Comparison of ENCODE assay signal across 28 mouse cellular contexts in genomic region chr15:103336996-103337667, GRCm38 (mm10). TPM values are rescaled to one million over a fixed set of nuclear protein-coding genes. Genes with fewer than 3 reads are reported as not detected.
DNase-seq lines count a peak whose midpoint lies in the region; ATAC-seq and TF ChIP-seq lines count a peak whose summit lies in the region.
"Had no signal": no experiment of that assay in that cellular context is flagged by ENCODE, and none has a peak within 500 bp of the region (broad histone marks: within the 10 kb centered on the region; RNA-seq: fewer than 3 reads in every experiment).

No protein-coding gene starts in this region.

- H3K4me2 ChIP-seq in liver, embryonic 12.5 days: peak overlapping the region; percentile 19; the same call in 1 of the 2 replicates
- H3K4me2 ChIP-seq in liver, postnatal 0 days (ENCODE audit: low read depth, low read length): no peak overlapping the region
- peak overlapping the region; percentile 79 for H3K4me2 ChIP-seq in embryonic facial prominence, embryonic 15.5 days (replicated peaks)
- H3K4me2 ChIP-seq in forebrain, embryonic 11.5 days (ENCODE audit: low read depth, low read length, severe bottlenecking): no peak overlapping the region
- H3K4me2 ChIP-seq: lung, embryonic 14.5 days; midbrain, embryonic 15.5 days had no signal

- no peak for ATAC-seq in liver, embryonic 12.5 days
- ATAC-seq in liver, postnatal 0 days: no peak
- no peak for ATAC-seq in embryonic facial prominence, embryonic 15.5 days (ENCODE audit: insufficient number of reproducible peaks, low FRiP score, low TSS enrichment, low read depth)
- ATAC-seq in megakaryocyte progenitor cell, adult 5-6 weeks (replicated peaks; ENCODE audit: poor library complexity): no peak
- no peak for ATAC-seq in forebrain, embryonic 11.5 days (replicated peaks; ENCODE audit: low FRiP score)
- ATAC-seq: forebrain, postnatal 0 days; inflammation-experienced regulatory T-cells, adult 6 months; midbrain, embryonic 15.5 days had no signal

- H3K9me3 ChIP-seq in liver, embryonic 12.5 days (replicated peaks): no peaks in the 10 kb centered on the region
- no peaks in the 10 kb centered on the region for H3K9me3 ChIP-seq in liver, postnatal 0 days (ENCODE audit: low read length)
- H3K9me3 ChIP-seq in ES-Bruce4 (replicated peaks; ENCODE audit: control insufficient read depth, insufficient read depth, low read length, poor library complexity, severe bottlenecking): no peaks in the 10 kb centered on the region
- H3K9me3 ChIP-seq in embryonic facial prominence, embryonic 15.5 days (replicated peaks): no peaks in the 10 kb centered on the region
- no peaks in the 10 kb centered on the region for H3K9me3 ChIP-seq in forebrain, embryonic 11.5 days (ENCODE audit: control insufficient read depth, low read length)
- H3K9me3 ChIP-seq: midbrain, embryonic 15.5 days had no signal

- TF ChIP-seq POLR2A in ES-Bruce4 (IDR thresholded peaks at IDR 0.05; ENCODE audit: insufficient read depth, low read length): no peak

- no peak for DNase-seq in liver, postnatal 0 days
- peak; percentile 32 to 40 for DNase-seq in B cell, adult 2 months
- no peak for DNase-seq in heart, adult 9 months (ENCODE audit: low spot score in 2 of 2)
- DNase-seq in forebrain, embryonic 11.5 days (ENCODE audit: low spot score): no peak
- DNase-seq: cerebellum, adult 2 months; cerebellum, postnatal 36 days; forebrain, postnatal 0 days; gastrocnemius, postnatal 36 days; kidney, adult 2 months; kidney, postnatal 10 days; layer of hippocampus, postnatal 36 days; lung, embryonic 14.5 days; lung, postnatal 4 days; thymus, postnatal 36 days had no signal

- H3K27ac ChIP-seq in liver, embryonic 12.5 days: no peak overlapping the region
- H3K27ac ChIP-seq in liver, postnatal 0 days (ENCODE audit: low read depth): no peak overlapping the region
- peak overlapping the region; percentile 55; the same call in 1 of the 2 replicates for H3K27ac ChIP-seq in ES-Bruce4 (ENCODE audit: insufficient read depth, low read length)
- H3K27ac ChIP-seq in embryonic facial prominence, embryonic 15.5 days (replicated peaks): peak overlapping the region; percentile 51; the same call in 1 of the 2 replicates
- no peak overlapping the region for H3K27ac ChIP-seq in forebrain, embryonic 11.5 days (ENCODE audit: low read depth, low read length)
- H3K27ac ChIP-seq: layer of hippocampus, adult 2 months; midbrain, embryonic 15.5 days had no signal

- peaks cover 82% of the 10 kb centered on the region for H3K4me1 ChIP-seq in liver, embryonic 12.5 days
- peaks cover 32% of the 10 kb centered on the region for H3K4me1 ChIP-seq in liver, postnatal 0 days (ENCODE audit: insufficient read depth)
- peaks cover 9% of the 10 kb centered on the region for H3K4me1 ChIP-seq in ES-Bruce4 (ENCODE audit: control insufficient read depth, insufficient read depth, low read length)
- H3K4me1 ChIP-seq in embryonic facial prominence, embryonic 15.5 days: peaks cover 89% of the 10 kb centered on the region
- peaks cover 32% of the 10 kb centered on the region for H3K4me1 ChIP-seq in forebrain, embryonic 11.5 days (replicated peaks; ENCODE audit: control insufficient read depth, insufficient read depth, low read length)

- H3K9ac ChIP-seq in liver, embryonic 12.5 days: no peak overlapping the region
- H3K9ac ChIP-seq in liver, postnatal 0 days (replicated peaks): no peak overlapping the region
- H3K9ac ChIP-seq in ES-Bruce4 (ENCODE audit: low read depth, poor library complexity, severe bottlenecking): no peak overlapping the region
- no peak overlapping the region for H3K9ac ChIP-seq in embryonic facial prominence, embryonic 15.5 days
- H3K9ac ChIP-seq in forebrain, embryonic 11.5 days (ENCODE audit: low read length): no peak overlapping the region
- H3K9ac ChIP-seq: forebrain, postnatal 0 days; lung, embryonic 14.5 days; midbrain, embryonic 15.5 days had no signal

- no peaks in the 10 kb centered on the region for H3K36me3 ChIP-seq in liver, embryonic 12.5 days
- no peaks in the 10 kb centered on the region for H3K36me3 ChIP-seq in liver, postnatal 0 days (replicated peaks; ENCODE audit: insufficient read depth, low read length)
- no peaks in the 10 kb centered on the region for H3K36me3 ChIP-seq in ES-Bruce4 (ENCODE audit: control insufficient read depth, insufficient read depth, low read length, poor library complexity, severe bottlenecking)
- no peaks in the 10 kb centered on the region for H3K36me3 ChIP-seq in embryonic facial prominence, embryonic 15.5 days
- no peaks in the 10 kb centered on the region for H3K36me3 ChIP-seq in forebrain, embryonic 11.5 days (ENCODE audit: control insufficient read depth, insufficient read depth, low read length)
- H3K36me3 ChIP-seq: midbrain, embryonic 15.5 days had no signal

- 17% methylated on average over 11 of the region's 11 CpGs for WGBS in liver, embryonic 12.5 days (ENCODE audit: insufficient replicate concordance)
- WGBS in liver, postnatal 0 days (ENCODE audit: insufficient replicate concordance): 41% methylated on average over 11 of the region's 11 CpGs
- 20% methylated on average over 11 of the region's 11 CpGs for WGBS in embryonic facial prominence, embryonic 15.5 days
- 13% methylated on average over 11 of the region's 11 CpGs for WGBS in forebrain, embryonic 11.5 days

- TF ChIP-seq EP300 in liver, postnatal 0 days (IDR thresholded peaks at IDR 0.05; ENCODE audit: low read depth): no peak
- TF ChIP-seq EP300 in ES-Bruce4 (IDR thresholded peaks at IDR 0.05; ENCODE audit: insufficient read depth, low read depth, low read length): no peak

- H3K4me3 ChIP-seq in liver, embryonic 12.5 days: no peak overlapping the region
- no peak overlapping the region for H3K4me3 ChIP-seq in liver, postnatal 0 days (ENCODE audit: low read depth, low read length)
- H3K4me3 ChIP-seq in ES-Bruce4 (ENCODE audit: low read depth, low read length): peak overlapping the region; percentile 30; the same call in 1 of the 2 replicates
- no peak overlapping the region for H3K4me3 ChIP-seq in embryonic facial prominence, embryonic 15.5 days (replicated peaks)
- H3K4me3 ChIP-seq in forebrain, embryonic 11.5 days (ENCODE audit: low read depth, low read length): no peak overlapping the region
- H3K4me3 ChIP-seq: layer of hippocampus, adult 2 months; midbrain, embryonic 15.5 days; myocyte had no signal

- peaks cover 38% of the 10 kb centered on the region for H3K27me3 ChIP-seq in liver, embryonic 12.5 days (replicated peaks)
- H3K27me3 ChIP-seq in liver, postnatal 0 days (ENCODE audit: insufficient read depth, low read length): peaks cover 32% of the 10 kb centered on the region
- H3K27me3 ChIP-seq in ES-Bruce4 (ENCODE audit: control insufficient read depth, insufficient read depth, low read length, poor library complexity, severe bottlenecking): no peaks in the 10 kb centered on the region
- H3K27me3 ChIP-seq in embryonic facial prominence, embryonic 15.5 days: peaks cover 14% of the 10 kb centered on the region; the same call in 1 of the 2 replicates
- peaks cover 13% of the 10 kb centered on the region for H3K27me3 ChIP-seq in forebrain, embryonic 11.5 days (ENCODE audit: control insufficient read depth, insufficient read depth, low read length)

- TF ChIP-seq CTCF in liver, postnatal 0 days (IDR thresholded peaks at IDR 0.05; ENCODE audit: low read depth): no peak
- no peak for TF ChIP-seq CTCF in ES-Bruce4 (IDR thresholded peaks at IDR 0.05; ENCODE audit: low read depth, low read length)

RNA-seq across cellular contexts. Expression of gene Zfp385a, which starts 2.8 kb away (rescaled TPM):
- polyA plus RNA-seq in liver, embryonic 12.5 days (2016; fragmentation: Nextera tagmentation; extraction: Ambion mirVana): 7.7 and 8.2 TPM in 2 replicates
- polyA plus RNA-seq in liver, postnatal 0 days (2015; fragmentation: Nextera tagmentation; extraction: Ambion mirVana): 10.1 TPM in 2 replicates
- polyA plus RNA-seq in ES-Bruce4 (2011; ENCODE audit: insufficient read depth, insufficient read length, low read depth, missing spikeins): 26.8 and 29.6 TPM in 2 replicates
- 16.1 and 18.9 TPM in 2 replicates for polyA plus RNA-seq in embryonic facial prominence, embryonic 15.5 days (2015; fragmentation: Nextera tagmentation; extraction: Ambion mirVana)
- total RNA-seq in megakaryocyte progenitor cell, adult 5-6 weeks (2015): 11.5 and 12.4 TPM in 2 replicates
- total RNA-seq in megakaryocyte progenitor cell, adult 5-6 weeks (2017): 2.0 and 3.2 TPM in 2 replicates
- polyA plus RNA-seq in forebrain, embryonic 11.5 days (2014; fragmentation: Nextera tagmentation; extraction: Ambion mirVana): 27.4 and 27.8 TPM in 2 replicates
- polyA plus RNA-seq: inflammation-experienced regulatory T-cells, adult 6 months had no signal

RNA-seq across cellular contexts. Expression of gene Gpr84, which starts 26.7 kb away (rescaled TPM):
- polyA plus RNA-seq in liver, embryonic 12.5 days (2016; fragmentation: Nextera tagmentation; extraction: Ambion mirVana): 0.75 and 0.78 TPM in 2 replicates
- 1.1 and 1.8 TPM in 2 replicates for polyA plus RNA-seq in liver, postnatal 0 days (2015; fragmentation: Nextera tagmentation; extraction: Ambion mirVana)
- polyA plus RNA-seq in ES-Bruce4 (2011; ENCODE audit: insufficient read depth, insufficient read length, low read depth, missing spikeins): not detected in 2 replicates
- polyA plus RNA-seq in embryonic facial prominence, embryonic 15.5 days (2015; fragmentation: Nextera tagmentation; extraction: Ambion mirVana): 0.50 and 0.73 TPM in 2 replicates
- 1.8 and 3.4 TPM in 2 replicates for total RNA-seq in megakaryocyte progenitor cell, adult 5-6 weeks (2015)
- total RNA-seq in megakaryocyte progenitor cell, adult 5-6 weeks (2017): 1.8 and 2.3 TPM in 2 replicates
- polyA plus RNA-seq in forebrain, embryonic 11.5 days (2014; fragmentation: Nextera tagmentation; extraction: Ambion mirVana): not detected in 2 replicates
- total RNA-seq: adrenal gland, adult 18-20 months; gastrocnemius, postnatal 36 days; heart, adult 8-10 months; neutrophil, adult 5-6 weeks had no signal
- polyA plus RNA-seq: C2C12; embryonic facial prominence, embryonic 11.5 days; heart, embryonic 16.5 days; inflammation-experienced regulatory T-cells, adult 6 months; lung, embryonic 14.5 days had no signal

RNA-seq across cellular contexts. Expression of gene Itga5, which starts 29.4 kb away (rescaled TPM):
- 21.8 and 23.2 TPM in 2 replicates for polyA plus RNA-seq in liver, embryonic 12.5 days (2016; fragmentation: Nextera tagmentation; extraction: Ambion mirVana)
- 15.6 and 16.0 TPM in 2 replicates for polyA plus RNA-seq in liver, postnatal 0 days (2015; fragmentation: Nextera tagmentation; extraction: Ambion mirVana)
- 35.6 and 39.5 TPM in 2 replicates for polyA plus RNA-seq in ES-Bruce4 (2011; ENCODE audit: insufficient read depth, insufficient read length, low read depth, missing spikeins)
- 51.2 and 52.2 TPM in 2 replicates for polyA plus RNA-seq in embryonic facial prominence, embryonic 15.5 days (2015; fragmentation: Nextera tagmentation; extraction: Ambion mirVana)
- 16.4 and 17.3 TPM in 2 replicates for total RNA-seq in megakaryocyte progenitor cell, adult 5-6 weeks (2015)
- total RNA-seq in megakaryocyte progenitor cell, adult 5-6 weeks (2017): 8.4 and 10.5 TPM in 2 replicates
- 22.0 and 22.4 TPM in 2 replicates for polyA plus RNA-seq in forebrain, embryonic 11.5 days (2014; fragmentation: Nextera tagmentation; extraction: Ambion mirVana)

Comparison
In these comparisons a context has a peak if more than half of its experiments do, and no peak if none do; other contexts are left out.
1. H3K4me2 ChIP-seq: peak in liver, embryonic 12.5 days (single experiment) and embryonic facial prominence, embryonic 15.5 days (single experiment); none in liver, postnatal 0 days (single experiment) and forebrain, embryonic 11.5 days (single experiment).
2. H3K27ac ChIP-seq: peak in ES-Bruce4 (single experiment) and embryonic facial prominence, embryonic 15.5 days (single experiment); none in liver, embryonic 12.5 days (single experiment), liver, postnatal 0 days (single experiment) and forebrain, embryonic 11.5 days (single experiment).
3. DNase-seq: peak in B cell, adult 2 months (2 of 2); none in liver, postnatal 0 days (single experiment), heart, adult 9 months (0 of 2) and forebrain, embryonic 11.5 days (single experiment).